Mouse (Mus musculus) kidney, postnatal 10 days (tissue): ENCODE results near the gene St6galnac5.

ENCODE experiments used
- DNase-seq: peaks from one replicate; pipeline ENCODE4 v3.0.0; 2021; ENCODE audit warnings: mixed read lengths

The St6galnac5 gene

DNA sequence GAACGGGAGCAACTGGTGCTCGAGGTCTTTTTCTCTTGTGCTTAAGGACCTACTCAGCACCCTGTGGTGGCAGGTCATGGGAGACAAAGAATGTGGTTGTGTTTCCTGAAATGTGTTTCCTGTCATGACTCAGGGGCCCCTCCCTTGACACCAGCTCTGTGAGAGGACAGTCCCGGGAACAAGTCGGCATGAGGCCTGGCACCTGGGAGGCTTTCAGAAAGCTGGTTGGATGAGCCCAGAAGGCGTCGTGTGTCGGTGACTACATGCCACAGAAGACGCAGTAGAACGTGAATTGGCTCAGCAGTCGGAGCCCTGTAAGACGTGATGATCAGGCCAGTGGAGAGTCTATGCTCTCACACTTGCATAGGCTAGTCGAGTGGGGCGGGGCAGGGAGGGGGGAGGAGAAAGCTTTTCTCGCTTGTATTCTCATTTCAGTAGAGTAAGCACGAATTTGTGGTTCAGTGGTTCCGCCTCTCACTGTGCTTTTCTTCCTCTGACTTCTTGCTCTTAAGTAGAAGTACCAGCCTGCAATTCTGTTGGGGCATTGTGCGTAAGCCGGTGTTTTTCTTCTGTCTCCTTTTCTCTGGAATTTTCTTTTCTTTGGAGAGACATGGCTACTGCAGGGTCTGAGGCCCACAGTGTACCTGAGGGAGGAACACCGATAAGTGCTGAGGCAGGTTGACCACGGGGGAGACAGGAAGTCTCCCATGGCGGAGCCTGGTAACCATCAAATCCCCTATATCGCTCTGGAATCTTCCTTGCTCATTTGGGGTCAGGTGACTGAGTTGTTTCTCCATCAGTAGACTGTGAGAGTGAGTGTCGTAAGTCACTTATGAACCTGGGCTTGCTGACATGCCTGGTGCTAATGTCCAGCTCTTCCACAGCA lies 69.6 kb downstream of the St6galnac5 start:
- DNase-seq: no peak

DNA sequence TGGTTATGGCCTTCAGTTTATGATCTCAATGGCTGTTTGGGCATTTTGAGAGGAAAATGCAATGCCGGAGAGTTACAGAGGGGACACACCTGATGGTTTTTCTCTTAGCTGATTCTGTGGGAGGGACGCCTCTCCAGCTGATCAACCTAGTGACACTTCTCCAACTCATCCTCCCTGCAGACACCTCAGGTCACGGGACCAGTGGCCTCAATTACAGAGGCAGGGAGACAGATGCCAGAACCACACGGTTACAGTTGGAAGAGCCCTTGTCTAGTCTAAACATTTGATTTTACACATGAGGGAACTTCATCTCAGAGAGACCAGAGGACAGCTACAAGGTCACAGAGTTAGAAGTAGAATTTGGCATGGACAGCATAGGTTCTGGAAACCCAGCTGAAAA lies 70.5 kb downstream of the St6galnac5 start:
- DNase-seq: no peak

DNA sequence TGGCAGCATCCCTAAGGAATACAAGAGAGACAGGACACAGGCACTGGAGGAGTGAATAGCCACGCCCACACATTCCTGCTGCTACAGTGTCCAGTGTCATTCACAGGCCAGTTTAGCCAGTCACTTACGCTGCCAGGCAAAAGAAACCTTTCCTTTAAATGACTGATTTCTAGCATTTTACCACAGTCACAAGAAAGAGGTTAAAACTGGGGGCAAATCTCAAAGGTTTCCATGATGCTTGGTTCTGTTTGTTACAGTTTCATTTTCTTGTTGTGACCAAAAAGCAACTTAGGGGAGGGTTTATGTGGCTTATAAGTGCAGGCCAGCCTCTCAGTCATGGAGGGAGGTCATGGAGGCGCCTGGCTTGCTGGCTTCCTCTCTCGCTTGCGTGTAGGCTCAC lies 74.4 kb downstream of the St6galnac5 start:
- DNase-seq: no peak

DNA sequence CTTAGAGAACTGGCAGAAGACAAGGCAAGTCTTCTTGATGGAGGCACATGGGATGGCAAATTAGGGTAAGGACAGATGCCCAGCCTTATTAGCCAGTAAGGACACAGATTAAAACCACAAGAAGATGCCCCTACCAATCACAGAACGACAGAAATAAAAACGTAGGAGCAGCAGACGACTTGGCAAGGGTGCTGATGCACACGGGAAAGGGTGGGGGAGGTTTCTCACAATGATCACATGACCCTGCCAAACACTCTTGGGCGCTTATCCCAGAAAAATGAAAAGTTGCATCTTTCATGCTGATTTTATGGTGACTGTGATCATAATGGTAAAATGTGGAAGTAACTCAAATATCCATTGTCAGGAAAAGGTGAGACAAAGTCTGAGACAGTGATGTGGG lies 75.0 kb downstream of the St6galnac5 start:
- DNase-seq: no peak

DNA sequence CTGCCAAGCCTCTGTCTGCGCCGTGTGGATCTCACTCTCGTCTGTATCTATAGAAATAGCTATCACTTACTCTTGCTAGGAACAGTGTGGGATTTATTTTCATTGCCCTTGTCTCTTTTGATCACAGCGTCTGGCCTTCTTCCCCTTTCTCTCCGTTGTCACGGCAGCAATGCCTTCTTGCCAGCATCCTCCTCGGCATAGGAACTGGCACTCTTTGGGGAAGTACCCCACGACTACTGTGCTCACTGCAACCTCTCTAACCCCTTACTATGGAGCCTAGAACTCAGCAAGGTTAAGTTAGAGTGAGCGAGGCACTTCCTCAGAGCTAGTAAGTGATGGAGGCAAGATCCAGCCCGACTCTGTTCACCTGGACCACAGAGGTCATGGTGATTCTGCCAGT lies 76.2 kb downstream of the St6galnac5 start:
- no peak for DNase-seq

DNA sequence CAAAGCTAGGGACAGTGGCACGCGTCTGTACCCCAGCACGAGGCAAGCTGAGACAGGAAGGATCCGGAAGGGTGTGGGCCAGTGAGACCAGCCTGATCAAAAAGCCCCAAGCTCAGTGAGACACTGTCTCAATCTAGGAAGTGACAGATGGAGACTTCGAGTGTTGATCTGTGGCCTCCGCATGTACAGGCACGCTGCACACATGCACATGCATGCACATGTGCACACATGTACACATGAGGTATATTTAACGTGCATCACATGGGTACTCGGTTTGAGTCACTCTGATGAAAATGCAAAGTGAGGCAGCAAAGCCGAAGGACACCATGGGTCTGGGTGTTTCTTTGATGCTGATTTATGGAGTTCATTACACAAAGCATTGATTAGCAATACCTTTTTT lies 77.0 kb downstream of the St6galnac5 start:
- DNase-seq: no peak

DNA sequence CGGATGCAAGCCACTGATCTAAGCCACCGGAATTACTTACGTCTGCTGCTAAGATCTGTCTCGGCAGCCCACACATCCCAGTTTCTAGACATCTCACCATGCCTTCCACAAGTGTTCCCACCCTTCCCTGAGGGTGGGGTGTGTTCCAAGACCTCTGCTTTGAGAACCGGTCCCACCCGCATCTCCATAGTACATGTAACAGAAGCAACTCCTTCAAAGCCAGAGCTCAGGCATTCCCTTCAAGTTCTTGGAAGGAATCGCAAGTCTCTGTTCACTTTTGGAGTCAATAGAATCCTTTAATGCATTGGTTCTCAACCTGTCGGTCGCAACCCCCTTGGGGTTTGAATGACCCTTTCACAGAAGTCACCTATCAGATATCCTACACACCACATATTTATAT lies 83.1 kb downstream of the St6galnac5 start:
- DNase-seq: no peak

DNA sequence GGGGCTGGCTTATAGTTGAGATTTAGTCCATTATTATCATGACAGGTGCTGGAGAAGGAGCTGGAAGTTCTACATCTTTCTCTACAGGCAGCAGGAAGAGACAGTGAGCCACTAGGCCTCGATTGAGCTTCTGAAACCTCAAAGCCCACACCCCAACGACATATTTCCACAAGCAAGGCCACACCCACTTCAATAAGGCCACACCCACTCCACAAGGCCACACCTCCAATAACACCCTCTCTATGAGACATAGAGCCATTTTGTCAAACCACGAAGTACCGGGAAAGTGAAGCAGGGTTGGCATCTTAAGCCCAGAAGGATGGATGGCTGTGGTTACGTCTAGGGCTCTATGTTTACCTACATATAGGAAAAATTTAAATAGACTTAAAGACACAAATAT lies 84.8 kb downstream of the St6galnac5 start:
- DNase-seq: no peak

DNA sequence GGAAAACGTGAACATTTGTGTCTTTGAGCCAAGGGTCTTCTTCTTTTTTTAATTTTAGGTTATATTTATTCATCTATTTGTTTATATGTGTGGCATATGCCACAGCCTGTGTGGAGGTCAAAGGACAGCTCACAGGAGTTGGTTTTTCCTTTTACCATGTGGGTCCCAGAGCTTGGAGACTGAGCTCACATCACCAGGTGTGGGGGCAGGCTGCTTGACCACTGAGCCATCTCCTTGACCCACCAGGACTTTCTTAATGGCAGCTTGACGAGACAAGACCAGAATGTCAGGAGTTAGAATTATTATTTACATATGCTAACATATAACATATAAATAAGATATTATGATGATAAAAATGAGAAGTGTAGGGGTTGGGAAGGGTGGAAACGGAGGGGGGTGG lies 85.9 kb downstream of the St6galnac5 start:
- no peak for DNase-seq

DNA sequence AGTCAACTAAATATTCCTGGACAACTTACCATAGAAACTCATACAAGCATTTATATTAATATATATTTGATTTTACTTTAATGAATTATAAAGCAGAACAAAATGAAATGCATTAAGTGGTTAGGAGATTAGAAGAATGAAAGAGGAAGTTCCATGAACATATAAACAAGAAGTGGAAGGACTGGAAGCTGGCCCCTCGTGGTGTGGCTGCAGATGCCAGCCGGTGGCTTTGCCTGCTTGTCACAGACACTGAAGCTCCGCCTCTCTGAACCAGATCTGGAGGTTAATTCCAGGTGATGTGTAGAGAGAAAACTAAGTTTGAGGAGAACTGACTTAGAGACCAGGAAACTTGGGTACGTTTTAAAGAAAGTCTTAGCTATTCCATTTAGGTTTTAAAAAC lies 87.1 kb downstream of the St6galnac5 start:
- DNase-seq: no peak

DNA sequence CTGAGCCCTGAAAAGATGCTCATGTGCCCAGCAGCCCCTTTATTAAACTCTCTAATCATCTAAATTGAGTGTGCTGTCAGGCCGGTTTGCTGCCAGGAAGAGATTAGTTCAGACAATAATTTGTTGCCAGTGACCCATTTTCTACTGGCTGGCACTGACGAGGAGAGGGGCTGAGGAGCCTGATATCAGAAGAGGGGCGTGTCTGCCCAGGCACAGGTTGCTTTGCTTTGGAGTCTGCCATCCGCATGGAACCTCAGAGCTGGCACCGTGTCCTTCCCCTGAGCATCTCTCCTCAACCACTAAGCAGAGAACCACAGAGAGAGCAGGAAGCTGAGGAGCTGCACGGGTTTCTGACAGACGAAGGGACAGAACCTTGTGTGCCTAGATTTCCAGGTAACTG lies 93.9 kb downstream of the St6galnac5 start:
- no peak for DNase-seq

DNA sequence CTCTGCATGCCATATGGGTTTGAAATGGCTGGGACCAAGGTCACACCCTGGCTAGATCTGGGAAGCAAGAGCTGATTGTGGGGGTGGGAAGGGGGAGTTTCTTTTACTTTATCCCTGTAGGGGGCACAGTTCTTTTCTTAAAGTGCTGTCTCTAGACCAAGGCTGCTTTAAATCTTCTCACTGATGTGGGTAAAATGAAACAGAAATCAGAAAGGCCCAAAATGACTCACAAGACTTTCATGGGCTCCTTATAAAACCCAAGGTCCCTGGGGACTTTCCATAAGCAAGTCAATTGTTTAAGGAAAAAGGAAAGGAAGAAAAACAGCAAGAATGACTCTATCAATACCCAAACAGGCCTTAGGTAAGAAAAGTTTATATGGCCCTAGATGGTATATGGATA lies 95.3 kb downstream of the St6galnac5 start:
- DNase-seq: no peak

DNA sequence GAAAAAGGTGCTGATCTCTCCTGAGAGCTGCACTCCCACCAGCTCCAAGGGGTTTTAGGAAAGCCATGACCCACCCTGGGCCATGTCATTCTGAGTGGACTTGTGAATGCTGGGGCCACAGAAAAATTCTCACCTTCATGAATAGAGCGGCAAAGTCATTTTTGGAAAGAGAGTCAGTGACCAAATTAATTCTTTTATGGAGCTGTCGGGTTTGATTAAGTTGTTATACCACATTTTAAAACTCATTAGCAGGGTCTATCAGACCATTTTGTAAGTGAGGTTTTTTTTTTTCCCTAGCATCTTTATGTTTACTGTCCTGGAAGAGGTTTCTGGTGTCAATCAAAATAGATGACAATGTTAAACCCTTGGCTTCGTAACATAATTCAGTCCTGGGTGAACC lies 98.5 kb downstream of the St6galnac5 start:
- no peak for DNase-seq

DNA sequence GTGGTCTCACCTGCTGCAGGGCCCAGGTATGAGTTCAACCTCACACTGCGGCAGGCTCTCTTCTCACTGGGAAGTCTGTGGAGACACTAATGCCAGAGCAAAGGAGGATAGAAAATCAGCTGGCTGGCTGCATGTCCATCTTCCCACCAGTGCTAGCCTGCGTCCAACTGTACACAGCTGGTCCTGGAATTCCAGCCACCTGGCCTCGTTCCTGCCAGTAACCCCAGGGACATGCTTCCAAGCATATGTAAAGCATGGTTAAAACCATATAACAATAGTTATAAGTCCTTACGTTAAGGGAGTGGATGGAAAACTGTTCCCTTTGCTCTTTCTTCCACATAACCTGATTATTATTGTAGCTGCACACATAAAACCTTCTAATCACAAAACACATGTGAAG lies 100.3 kb downstream of the St6galnac5 start:
- no peak for DNase-seq

DNA sequence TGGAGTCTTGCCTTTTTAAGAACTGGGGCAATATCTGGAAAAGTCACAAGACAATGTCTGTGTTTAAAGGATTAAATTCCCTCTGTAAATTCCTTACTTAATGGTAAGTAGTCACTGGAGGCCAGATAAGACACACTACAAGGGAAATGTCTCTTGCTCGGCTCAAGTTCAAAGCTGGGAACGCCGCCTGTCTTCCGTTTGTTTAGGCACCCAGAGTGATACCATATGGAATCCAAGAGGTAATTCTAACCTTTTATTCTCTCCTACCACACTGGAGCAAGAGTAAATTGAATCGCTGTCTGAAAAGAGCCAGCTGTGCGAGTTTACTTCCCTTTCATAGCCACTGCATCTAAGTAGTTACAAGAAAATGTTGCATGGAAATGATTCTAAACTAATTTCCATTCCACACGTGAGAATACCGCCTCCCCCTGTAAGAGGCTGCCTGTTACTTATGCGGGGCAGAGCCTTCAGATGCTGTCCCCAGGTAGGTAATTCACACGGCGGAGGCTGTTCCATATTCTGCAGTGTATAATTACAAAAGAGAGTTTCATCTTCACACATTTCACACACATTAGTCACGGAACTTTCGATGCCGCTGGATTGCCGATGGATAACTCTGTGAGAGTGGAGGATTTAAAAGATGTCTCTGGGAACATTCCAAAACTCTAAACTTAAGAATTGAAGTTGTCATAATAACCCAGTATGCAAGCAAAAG lies 101.8 kb downstream of the St6galnac5 start:
- no peak for DNase-seq

DNA sequence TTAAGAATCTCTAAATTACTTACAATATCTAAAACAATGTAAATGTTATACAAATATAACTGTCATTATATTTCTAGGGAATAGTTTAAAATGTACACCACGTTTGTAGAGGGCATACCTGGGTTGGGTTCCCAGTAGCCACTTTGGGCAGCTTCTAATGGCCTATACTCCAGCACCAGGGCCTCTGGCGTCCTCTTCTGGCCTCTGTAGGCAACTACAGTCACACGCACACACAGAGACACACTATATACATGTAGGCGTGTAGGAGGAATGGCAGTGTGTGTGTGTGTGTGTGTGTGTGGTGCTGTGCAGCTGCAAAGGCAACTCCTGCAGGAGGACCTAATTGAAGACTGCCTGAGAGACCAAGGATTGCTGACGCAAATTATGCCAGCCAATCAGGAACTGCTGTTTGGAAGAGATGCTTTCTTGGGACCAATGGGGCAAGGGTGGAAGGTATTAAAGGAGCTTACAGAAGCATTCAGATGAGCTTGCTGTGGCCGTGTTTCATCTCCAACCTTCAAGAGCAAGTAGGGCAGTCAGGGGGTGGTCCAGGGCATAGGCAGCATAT lies 106.2 kb downstream of the St6galnac5 start:
- DNase-seq: no peak

DNA sequence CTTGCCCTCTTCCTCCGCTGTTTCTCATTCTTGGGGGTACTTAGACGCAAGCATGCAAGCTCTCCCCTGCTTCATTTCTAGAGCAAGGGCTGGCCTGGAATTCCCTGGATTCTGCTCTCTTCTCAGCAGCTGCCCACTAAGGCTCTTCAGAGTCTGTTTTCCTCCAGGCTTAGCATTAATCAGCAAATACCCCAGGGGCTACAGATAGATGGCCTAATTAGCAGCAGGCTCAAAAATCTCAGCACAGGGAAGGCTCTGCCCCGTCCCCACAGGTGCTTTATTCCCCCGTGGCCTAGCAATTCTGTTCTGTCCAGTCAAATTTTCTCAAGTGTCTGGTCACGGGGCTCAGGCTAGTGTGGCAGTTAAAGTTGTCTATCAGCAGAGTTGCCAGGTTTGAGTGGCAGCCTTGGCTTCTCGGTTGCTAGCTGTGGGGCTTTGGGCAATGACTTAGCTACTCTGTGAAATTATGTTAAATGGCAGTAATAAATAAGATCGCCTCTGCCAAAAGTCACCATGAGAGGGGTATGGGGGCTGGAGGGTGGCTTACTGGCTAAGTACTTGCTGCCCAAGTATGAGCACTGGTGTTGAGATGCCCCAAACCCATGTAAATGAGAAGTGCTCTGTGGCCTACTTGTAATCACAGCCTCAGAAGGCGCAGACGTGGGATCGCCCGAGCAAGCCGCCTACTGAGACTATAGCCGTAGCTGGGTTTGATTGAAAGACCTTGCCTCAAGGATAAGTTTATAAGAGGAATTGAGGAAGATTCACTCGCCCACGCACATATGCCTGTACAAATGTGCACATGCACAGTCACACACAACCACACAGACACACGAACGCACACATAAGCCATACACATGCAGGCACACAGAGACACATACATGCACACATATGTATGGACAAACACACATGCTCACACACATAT lies 107.4 kb downstream of the St6galnac5 start:
- DNase-seq: no peak

DNA sequence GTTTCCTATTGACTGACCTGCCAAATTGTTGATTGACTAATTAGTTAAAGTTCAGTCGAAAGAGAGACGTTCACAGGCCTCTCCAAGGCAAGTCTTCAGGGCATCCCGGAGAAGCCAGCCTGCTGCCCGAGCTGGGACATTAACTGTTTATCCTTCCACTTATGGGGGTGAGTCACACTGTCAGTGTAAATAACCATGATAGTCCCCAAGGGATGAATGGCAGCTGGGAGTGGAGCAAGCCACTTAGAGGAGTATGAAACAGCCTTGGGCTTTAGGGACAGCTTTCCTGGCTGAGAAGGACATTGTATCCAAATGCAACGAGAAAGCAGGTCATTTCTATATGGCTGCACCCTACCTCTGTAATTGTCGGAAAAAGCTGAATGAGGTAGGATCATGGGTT lies 109.5 kb downstream of the St6galnac5 start:
- no peak for DNase-seq

DNA sequence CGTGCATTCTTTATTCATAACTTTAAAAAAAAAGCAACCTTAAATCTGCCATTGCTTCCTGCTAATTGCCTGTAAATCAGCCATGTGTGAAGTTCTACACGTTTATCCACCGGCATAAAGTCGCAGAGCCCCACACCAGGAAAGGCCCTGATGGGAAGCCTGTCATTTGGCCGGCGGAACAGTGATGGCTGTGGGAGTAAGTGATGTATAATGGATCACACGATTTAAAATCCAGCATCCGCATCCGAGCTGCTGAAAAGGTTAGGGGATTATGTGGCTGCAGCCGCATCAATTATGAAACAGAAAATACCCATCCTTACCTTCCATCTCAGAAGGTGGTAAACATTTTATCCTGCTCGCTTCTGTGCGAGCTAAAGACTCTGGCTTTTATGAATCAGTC lies 110.0 kb downstream of the St6galnac5 start:
- no peak for DNase-seq

DNA sequence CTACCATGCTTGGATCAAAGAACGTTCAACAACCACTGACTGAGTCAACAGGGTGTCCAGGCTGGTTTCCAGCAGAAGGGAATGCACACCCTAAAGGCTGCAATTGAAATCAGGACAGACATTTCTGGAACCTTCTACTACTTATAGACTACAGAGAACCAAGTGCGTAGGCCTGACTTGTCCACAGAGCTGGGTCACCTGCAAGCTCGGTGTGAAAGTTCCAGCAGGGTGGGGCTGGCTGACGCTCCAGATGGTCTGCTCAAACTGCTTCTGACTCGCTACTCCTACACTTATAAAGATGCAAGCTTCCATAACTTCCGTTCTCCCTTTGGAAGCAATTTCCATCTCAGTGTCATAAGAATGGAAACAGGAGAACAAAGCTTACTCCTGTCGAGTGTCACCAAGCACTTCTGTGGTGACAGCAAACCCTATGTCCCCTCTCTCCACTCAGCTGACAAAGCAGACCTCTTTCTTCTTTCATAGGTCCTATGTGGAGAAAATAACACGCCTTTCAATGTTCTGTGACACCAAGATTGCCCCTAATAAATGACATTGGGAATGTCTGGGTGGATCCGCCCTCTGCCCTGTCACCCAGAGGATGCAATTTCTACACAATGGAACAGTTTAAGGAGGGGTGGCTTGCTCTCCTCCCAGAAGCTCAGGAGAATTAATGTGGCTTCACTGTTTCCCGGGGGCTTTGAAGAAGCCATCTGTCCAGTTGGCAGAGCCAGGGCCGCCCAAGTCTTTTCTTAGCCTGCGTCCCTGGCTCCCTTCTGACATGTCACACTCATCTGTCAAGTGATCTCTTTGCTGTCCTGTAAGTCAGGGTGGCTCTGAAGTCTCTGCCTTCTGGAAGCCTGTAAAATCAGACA lies 114.2 kb downstream of the St6galnac5 start:
- DNase-seq: no peak

DNA sequence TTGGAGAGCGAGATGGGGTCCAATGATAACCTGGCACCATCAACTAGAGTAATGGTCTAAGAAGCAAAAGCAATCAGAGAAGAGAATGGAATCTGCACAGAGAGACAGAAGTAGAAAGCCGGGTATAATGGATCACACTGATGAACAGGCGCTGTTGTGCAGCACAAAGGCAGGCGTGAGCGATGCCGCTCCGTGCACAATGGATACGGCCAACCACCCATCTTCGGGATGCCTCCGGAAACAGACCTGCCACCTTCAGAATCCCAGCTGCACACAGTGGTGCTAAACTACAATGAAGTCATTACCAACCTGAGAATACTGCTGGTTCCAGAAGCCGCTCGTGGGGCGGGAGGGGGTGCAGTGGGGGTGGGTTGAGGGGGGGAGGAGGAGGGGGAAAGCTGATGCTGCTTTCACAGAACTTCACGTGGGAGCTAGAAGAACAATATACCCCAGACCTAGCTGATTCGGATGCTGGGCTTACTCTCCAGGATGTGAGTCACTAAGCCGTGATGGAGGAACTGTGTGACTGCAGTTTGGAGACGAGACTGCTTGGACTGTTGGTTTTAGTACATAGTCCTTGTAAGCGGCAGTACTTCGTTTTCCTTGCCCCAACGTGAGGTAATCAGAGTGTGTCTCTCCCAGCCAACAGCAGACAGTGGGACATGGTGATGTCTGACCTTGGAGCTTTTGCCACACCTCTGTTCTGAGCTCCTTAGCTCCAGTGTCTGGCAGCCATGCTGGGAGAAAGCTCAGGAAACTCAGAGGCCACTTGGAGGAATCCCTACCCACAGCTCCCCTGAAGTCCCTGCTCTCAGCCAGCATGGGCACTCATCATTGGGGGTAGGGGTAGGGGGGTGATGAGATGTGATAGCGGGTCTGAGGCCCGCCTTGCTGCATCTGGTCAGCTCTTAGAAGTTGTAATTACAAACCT lies 115.7 kb downstream of the St6galnac5 start:
- no peak for DNase-seq
